Mouse (Mus musculus): ENCODE data around the gene S1pr5. TPM values are rescaled to one million over a fixed set of nuclear protein-coding genes. Genes with fewer than 3 reads are reported as not detected.
A peak's percentile ranks its signal among the peaks of the same experiment; 100 is the strongest.

S1pr5 gene
- polyA plus RNA-seq, 1 experiment from 2014 or later: 0.19 TPM

GRCm38 (mm10) chr9:21244428-21245112 lies 3.7 kb downstream of the S1pr5 start:
- Histone ChIP-seq H3K9me3 (ENCODE audit: control insufficient read depth, low read length) (peaks cover 3% of the 10 kb centered on the region; the same call in 1 of the 2 replicates), H3K27me3 (ENCODE audit: control insufficient read depth, insufficient read depth, low read length) (peaks cover 61% of the 10 kb centered on the region), H3K4me2 (replicated peaks; ENCODE audit: low read depth, low read length) (peak overlapping the region; percentile 64), H3K4me3 (ENCODE audit: low read length) (peak overlapping the region; percentile 38), H3K4me1 (ENCODE audit: control insufficient read depth, insufficient read depth, low read length) (peaks cover 15% of the 10 kb centered on the region), H3K9ac (ENCODE audit: low read depth, low read length) (peak overlapping the region; percentile 25; the same call in 1 of the 2 replicates), H3K36me3 (ENCODE audit: control insufficient read depth, insufficient read depth, low read length) (no peaks in the 10 kb centered on the region), H3K27ac (ENCODE audit: low read depth, low read length) (no peak overlapping the region)
- WGBS: under 1% methylated on average over 72 of the region's 72 CpGs
- peak; percentile 37; the same call in 1 of the 2 replicates for ATAC-seq (ENCODE audit: low FRiP score, low TSS enrichment)

- 8% methylated on average over 42 of the region's 42 CpGs for WGBS
- Histone ChIP-seq H3K4me1 (ENCODE audit: control insufficient read depth, insufficient read depth, low read length) (peaks cover 15% of the 10 kb centered on the region), H3K36me3 (ENCODE audit: control insufficient read depth, insufficient read depth, low read length) (no peaks in the 10 kb centered on the region), H3K4me2 (replicated peaks; ENCODE audit: low read depth, low read length) (peak overlapping the region; percentile 64), H3K9ac (ENCODE audit: low read depth, low read length) (peak overlapping the region; percentile 25; the same call in 1 of the 2 replicates), H3K27ac (ENCODE audit: low read depth, low read length) (no peak overlapping the region), H3K9me3 (ENCODE audit: control insufficient read depth, low read length) (peaks cover 3% of the 10 kb centered on the region; the same call in 1 of the 2 replicates), H3K27me3 (ENCODE audit: control insufficient read depth, insufficient read depth, low read length) (peaks cover 54% of the 10 kb centered on the region), H3K4me3 (ENCODE audit: low read length) (peak overlapping the region; percentile 38)
- ATAC-seq (ENCODE audit: low FRiP score, low TSS enrichment): no peak
Measured at GRCm38 (mm10) chr9:21243826-21244427, 4.3 kb downstream of the S1pr5 start.

- ATAC-seq (ENCODE audit: low FRiP score, low TSS enrichment): no peak
- Histone ChIP-seq H3K4me2 (replicated peaks; ENCODE audit: low read depth, low read length) (no peak overlapping the region), H3K36me3 (ENCODE audit: control insufficient read depth, insufficient read depth, low read length) (no peaks in the 10 kb centered on the region; the same call in 1 of the 2 replicates), H3K9ac (ENCODE audit: low read depth, low read length) (no peak overlapping the region), H3K4me1 (ENCODE audit: control insufficient read depth, insufficient read depth, low read length) (peaks cover 24% of the 10 kb centered on the region), H3K27ac (ENCODE audit: low read depth, low read length) (no peak overlapping the region), H3K27me3 (ENCODE audit: control insufficient read depth, insufficient read depth, low read length) (peaks cover 35% of the 10 kb centered on the region), H3K4me3 (ENCODE audit: low read length) (no peak overlapping the region), H3K9me3 (ENCODE audit: control insufficient read depth, low read length) (peaks cover 3% of the 10 kb centered on the region; the same call in 1 of the 2 replicates)
- WGBS: 8% methylated on average over 11 of the region's 11 CpGs
Measured at GRCm38 (mm10) chr9:21241343-21241742, 6.9 kb downstream of the S1pr5 start.

- peak overlapping the region; percentile 76 for H3K4me3 ChIP-seq (ENCODE audit: low read length)
- ATAC-seq (ENCODE audit: low FRiP score, low TSS enrichment): no peak
- peaks cover 18% of the 10 kb centered on the region for H3K27me3 ChIP-seq (ENCODE audit: control insufficient read depth, insufficient read depth, low read length)
- peaks cover 22% of the 10 kb centered on the region for H3K4me1 ChIP-seq (ENCODE audit: control insufficient read depth, insufficient read depth, low read length)
- H3K27ac ChIP-seq (ENCODE audit: low read depth, low read length): peak overlapping the region; percentile 90; the same call in 1 of the 2 replicates
- H3K9ac ChIP-seq (ENCODE audit: low read depth, low read length): peak overlapping the region; percentile 90; the same call in 1 of the 2 replicates
- 38% methylated on average over 4 of the region's 4 CpGs for WGBS
- peaks cover 3% of the 10 kb centered on the region; the same call in 1 of the 2 replicates for H3K9me3 ChIP-seq (ENCODE audit: control insufficient read depth, low read length)
- H3K36me3 ChIP-seq (ENCODE audit: control insufficient read depth, insufficient read depth, low read length): peaks cover 11% of the 10 kb centered on the region
- H3K4me2 ChIP-seq (replicated peaks; ENCODE audit: low read depth, low read length): peak overlapping the region; percentile 68
Measured at GRCm38 (mm10) chr9:21239465-21239848, 8.8 kb downstream of the S1pr5 start.

GRCm38 (mm10) chr9:21238733-21239464 lies 9.3 kb downstream of the S1pr5 start, which contains the start of gene Keap1:
Keap1 (minus strand) TSS chr9:21239361.
- Histone ChIP-seq H3K36me3 (ENCODE audit: control insufficient read depth, insufficient read depth, low read length) (peaks cover 16% of the 10 kb centered on the region), H3K4me2 (replicated peaks; ENCODE audit: low read depth, low read length) (peak within 1 kb of the TSS; percentile 68), H3K27me3 (ENCODE audit: control insufficient read depth, insufficient read depth, low read length) (peaks cover 12% of the 10 kb centered on the region), H3K9ac (ENCODE audit: low read depth, low read length) (peak within 1 kb of the TSS; percentile 90), H3K27ac (ENCODE audit: low read depth, low read length) (peak within 1 kb of the TSS; percentile 90), H3K4me1 (ENCODE audit: control insufficient read depth, insufficient read depth, low read length) (peaks cover 17% of the 10 kb centered on the region), H3K9me3 (ENCODE audit: control insufficient read depth, low read length) (peaks cover 3% of the 10 kb centered on the region; the same call in 1 of the 2 replicates), H3K4me3 (ENCODE audit: low read length) (peak within 1 kb of the TSS; percentile 76)
- WGBS: under 1% methylated on average over 62 of the region's 90 CpGs
- peak; percentile 89 for ATAC-seq (ENCODE audit: low FRiP score, low TSS enrichment)

GRCm38 (mm10) chr9:21238004-21238732 lies 10.1 kb downstream of the S1pr5 start:
- H3K9ac ChIP-seq (ENCODE audit: low read depth, low read length): peak overlapping the region; percentile 90
- peak; percentile 28 for ATAC-seq (ENCODE audit: low FRiP score, low TSS enrichment)
- WGBS: under 1% methylated on average over 22 of the region's 31 CpGs
- H3K27ac ChIP-seq (ENCODE audit: low read depth, low read length): peak overlapping the region; percentile 90
- H3K27me3 ChIP-seq (ENCODE audit: control insufficient read depth, insufficient read depth, low read length): peaks cover 5% of the 10 kb centered on the region
- H3K4me1 ChIP-seq (ENCODE audit: control insufficient read depth, insufficient read depth, low read length): peaks cover 16% of the 10 kb centered on the region
- H3K4me2 ChIP-seq (replicated peaks; ENCODE audit: low read depth, low read length): peak overlapping the region; percentile 68
- peak overlapping the region; percentile 76 for H3K4me3 ChIP-seq (ENCODE audit: low read length)
- peaks cover 3% of the 10 kb centered on the region; the same call in 1 of the 2 replicates for H3K9me3 ChIP-seq (ENCODE audit: control insufficient read depth, low read length)
- H3K36me3 ChIP-seq (ENCODE audit: control insufficient read depth, insufficient read depth, low read length): peaks cover 24% of the 10 kb centered on the region

- Histone ChIP-seq H3K4me1 (ENCODE audit: control insufficient read depth, insufficient read depth, low read length) (peaks cover 16% of the 10 kb centered on the region), H3K4me3 (ENCODE audit: low read length) (peak overlapping the region; percentile 76), H3K9me3 (ENCODE audit: control insufficient read depth, low read length) (no peaks in the 10 kb centered on the region), H3K9ac (ENCODE audit: low read depth, low read length) (peak overlapping the region; percentile 90), H3K27me3 (ENCODE audit: control insufficient read depth, insufficient read depth, low read length) (no peaks in the 10 kb centered on the region), H3K27ac (ENCODE audit: low read depth, low read length) (peak overlapping the region; percentile 90), H3K4me2 (replicated peaks; ENCODE audit: low read depth, low read length) (peak overlapping the region; percentile 68), H3K36me3 (ENCODE audit: control insufficient read depth, insufficient read depth, low read length) (peaks cover 29% of the 10 kb centered on the region)
- 12% methylated on average over 19 of the region's 19 CpGs for WGBS
- peak; percentile 20 for ATAC-seq (ENCODE audit: low FRiP score, low TSS enrichment)
Measured at GRCm38 (mm10) chr9:21237368-21238003, 10.8 kb downstream of the S1pr5 start.

- H3K9me3 ChIP-seq (ENCODE audit: control insufficient read depth, low read length): no peaks in the 10 kb centered on the region
- H3K27ac ChIP-seq (ENCODE audit: low read depth, low read length): no peak overlapping the region; the same call in 1 of the 2 replicates
- 76% methylated on average over 25 of the region's 25 CpGs for WGBS
- no peak for ATAC-seq (ENCODE audit: low FRiP score, low TSS enrichment)
- peaks cover 16% of the 10 kb centered on the region for H3K4me1 ChIP-seq (ENCODE audit: control insufficient read depth, insufficient read depth, low read length)
- H3K4me2 ChIP-seq (replicated peaks; ENCODE audit: low read depth, low read length): peak overlapping the region; percentile 68
- H3K9ac ChIP-seq (ENCODE audit: low read depth, low read length): peak overlapping the region; percentile 90; the same call in 1 of the 2 replicates
- peak overlapping the region; percentile 76 for H3K4me3 ChIP-seq (ENCODE audit: low read length)
- no peaks in the 10 kb centered on the region for H3K27me3 ChIP-seq (ENCODE audit: control insufficient read depth, insufficient read depth, low read length)
- H3K36me3 ChIP-seq (ENCODE audit: control insufficient read depth, insufficient read depth, low read length): peaks cover 31% of the 10 kb centered on the region
Measured at GRCm38 (mm10) chr9:21236991-21237367, 11.3 kb downstream of the S1pr5 start.
